ENCODE assay signal across 7 mouse cellular contexts in the genomic region with DNA sequence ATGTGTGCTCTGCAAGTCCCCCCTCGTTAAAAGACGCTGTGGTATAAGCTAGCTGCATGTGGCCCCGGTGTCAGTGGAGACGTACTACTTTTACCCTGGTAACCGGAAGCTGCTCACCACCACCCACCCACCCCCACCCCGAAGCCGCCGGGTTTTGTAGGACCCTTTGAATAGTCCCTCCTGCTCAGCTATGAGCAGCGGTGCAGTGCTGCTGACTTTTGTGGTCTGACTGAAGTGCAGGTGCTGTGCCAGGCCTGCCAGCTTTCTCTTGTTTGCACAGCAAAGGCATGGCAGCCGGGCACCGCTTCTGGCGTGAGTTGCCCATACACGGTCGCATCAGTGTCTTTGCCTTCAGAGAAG.
A peak's percentile ranks its signal among the peaks of the same experiment; 100 is the strongest.
DNase-seq lines count a peak whose midpoint lies in the region; ATAC-seq lines count a peak whose summit lies in the region.

No protein-coding gene starts in this region.

- ATAC-seq in midbrain, embryonic 11.5 days (ENCODE audit: low FRiP score), result no peak

- DNase-seq in midbrain, embryonic 10.5 days (ENCODE audit: low spot score), result no peak
- DNase-seq in midbrain, embryonic 11.5 days (ENCODE audit: low spot score, missing footprints), result no peak
- DNase-seq in hindbrain, embryonic 10.5 days (ENCODE audit: low spot score), result no peak
- DNase-seq in thymus, postnatal 25 days, result peak; percentile 84
- no peak for DNase-seq in urinary bladder, postnatal 14 days (ENCODE audit: low spot score)
- DNase-seq in left cerebral cortex, adult 11 months (ENCODE audit: low spot score), result no peak

- no peaks in the 10 kb centered on the region for H3K9me3 ChIP-seq in midbrain, embryonic 10.5 days (replicated peaks)
- H3K9me3 ChIP-seq in midbrain, embryonic 11.5 days (ENCODE audit: control insufficient read depth, low read length), result no peaks in the 10 kb centered on the region
- H3K9me3 ChIP-seq in hindbrain, embryonic 10.5 days, result no peaks in the 10 kb centered on the region

- WGBS in midbrain, embryonic 10.5 days, result 75% methylated on average over 14 of the region's 14 CpGs
- 78% methylated on average over 14 of the region's 14 CpGs for WGBS in midbrain, embryonic 11.5 days
- 84% methylated on average over 14 of the region's 14 CpGs for WGBS in hindbrain, embryonic 10.5 days
- WGBS in macrophage (ENCODE audit: missing documents), result 39% methylated on average over 11 of the region's 14 CpGs

- peaks cover 12% of the 10 kb centered on the region for H3K36me3 ChIP-seq in midbrain, embryonic 10.5 days
- no peaks in the 10 kb centered on the region for H3K36me3 ChIP-seq in midbrain, embryonic 11.5 days (ENCODE audit: control insufficient read depth, insufficient read depth, low read length)
- 0 out of 2 replicates have a peak, but pooled peaks cover under 1% of the 10 kb centered on the region for H3K36me3 ChIP-seq in hindbrain, embryonic 10.5 days
- no peaks in the 10 kb centered on the region for H3K36me3 ChIP-seq in macrophage (ENCODE audit: inconsistent target)

- peaks cover 75% of the 10 kb centered on the region for H3K4me1 ChIP-seq in midbrain, embryonic 10.5 days
- H3K4me1 ChIP-seq in midbrain, embryonic 11.5 days (ENCODE audit: control insufficient read depth, insufficient read depth, low read length), result peaks cover 35% of the 10 kb centered on the region
- peaks cover 68% of the 10 kb centered on the region for H3K4me1 ChIP-seq in hindbrain, embryonic 10.5 days (replicated peaks)

- peak overlapping the region; percentile 12; the same call in 1 of the 2 replicates for H3K4me3 ChIP-seq in midbrain, embryonic 10.5 days
- no peak overlapping the region for H3K4me3 ChIP-seq in midbrain, embryonic 11.5 days (ENCODE audit: low read depth, low read length)
- H3K4me3 ChIP-seq in hindbrain, embryonic 10.5 days, result no peak overlapping the region
- peak overlapping the region; percentile 32 for H3K4me3 ChIP-seq in macrophage (ENCODE audit: inconsistent target)

- no peak overlapping the region for H3K9ac ChIP-seq in midbrain, embryonic 11.5 days (ENCODE audit: low read length)

- H3K4me2 ChIP-seq in midbrain, embryonic 11.5 days, result no peak overlapping the region

- peaks cover 12% of the 10 kb centered on the region; the same call in 1 of the 2 replicates for H3K27me3 ChIP-seq in midbrain, embryonic 10.5 days (ENCODE audit: low read depth, poor library complexity, severe bottlenecking)
- H3K27me3 ChIP-seq in midbrain, embryonic 11.5 days (ENCODE audit: control insufficient read depth, insufficient read depth, low read length), result no peaks in the 10 kb centered on the region; the same call in 1 of the 2 replicates
- no peaks in the 10 kb centered on the region; the same call in 1 of the 2 replicates for H3K27me3 ChIP-seq in hindbrain, embryonic 10.5 days (ENCODE audit: insufficient read depth, poor library complexity, severe bottlenecking)

- H3K79me2 ChIP-seq in macrophage (ENCODE audit: inconsistent target), result no peaks in the 10 kb centered on the region

- H3K27ac ChIP-seq in midbrain, embryonic 10.5 days (replicated peaks), result peak overlapping the region; percentile 65
- no peak overlapping the region for H3K27ac ChIP-seq in midbrain, embryonic 11.5 days (ENCODE audit: low read depth, low read length)
- peak overlapping the region; percentile 71; the same call in 1 of the 2 replicates for H3K27ac ChIP-seq in hindbrain, embryonic 10.5 days
- H3K27ac ChIP-seq in macrophage, result no peak overlapping the region

Comparison
In these comparisons a context has a peak if more than half of its experiments do, and no peak if none do; other contexts are left out.
1. H3K27ac ChIP-seq: peak in midbrain, embryonic 10.5 days (single experiment) and hindbrain, embryonic 10.5 days (single experiment); none in midbrain, embryonic 11.5 days (single experiment) and macrophage (single experiment).
2. H3K4me3 ChIP-seq: peak in midbrain, embryonic 10.5 days (single experiment) and macrophage (single experiment); none in midbrain, embryonic 11.5 days (single experiment) and hindbrain, embryonic 10.5 days (single experiment).